Mouse (Mus musculus) olfactory bulb, adult 2 months (tissue): ENCODE measurements around the gene Bsx.

Source experiments
- CTCF ChIP-seq: fragments of 200-500 bp; IDR thresholded peaks from 2 replicates; pipeline ENCODE4 v1.5.1; 2012; ENCODE audit warnings: low read depth, mild to moderate bottlenecking, low read length, moderate library complexity; ENCODE audit not compliant: insufficient read depth
- POLR2A ChIP-seq: fragments of 200-500 bp; IDR thresholded peaks from 2 replicates; pipeline ENCODE4 v1.6.1; 2012; ENCODE audit warnings: mild to moderate bottlenecking, low read depth, low read length, moderate library complexity; ENCODE audit not compliant: insufficient read depth

DNA sequence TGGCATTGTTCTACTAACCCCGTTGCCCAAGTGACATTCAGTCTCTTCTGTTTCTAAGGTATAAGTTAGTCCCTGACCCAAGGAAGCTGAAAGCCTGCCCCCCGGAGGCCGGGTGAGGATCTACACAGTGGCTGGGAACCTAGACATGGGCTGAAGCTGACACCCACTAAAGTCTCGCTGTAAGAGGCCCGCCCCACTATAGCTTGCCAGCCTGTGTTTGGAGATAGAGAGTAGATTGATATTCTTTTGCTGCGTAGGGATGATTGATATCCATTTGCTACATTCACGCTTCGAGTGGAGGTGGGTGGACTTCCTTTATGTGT, 1.8 kb upstream of the Bsx start:
- TF ChIP-seq POLR2A (no peak), CTCF (no peak)
